Mouse (Mus musculus): ENCODE measurements around the gene C130050O18Rik. TPM values are rescaled to one million over a fixed set of nuclear protein-coding genes. Genes with fewer than 3 reads are reported as not detected.
"Not testable (repeated sequence)": the region's sequence is repeated elsewhere in the genome, so short reads cannot be mapped to it uniquely, and the experiment has no call there.

Gene C130050O18Rik
- polyA plus RNA-seq, 1 experiment from 2014 or later: 0.18 TPM

GRCm38 (mm10) chr5:139381586-139382513 lies 23.2 kb upstream of the C130050O18Rik start:
- Histone ChIP-seq H3K9me3 (no peaks in the 10 kb centered on the region), H3K36me3 (replicated peaks) (no peaks in the 10 kb centered on the region), H3K9ac (no peak overlapping the region), H3K4me3 (no peak overlapping the region), H3K27me3 (replicated peaks) (no peaks in the 10 kb centered on the region), H3K4me1 (peaks cover 16% of the 10 kb centered on the region), H3K4me2 (peak overlapping the region; percentile 96; the same call in 1 of the 2 replicates), H3K27ac (no peak overlapping the region; the same call in 1 of the 2 replicates)
- no peak for ATAC-seq (replicated peaks)
- 79% methylated on average over 18 of the region's 18 CpGs for WGBS

DNA sequence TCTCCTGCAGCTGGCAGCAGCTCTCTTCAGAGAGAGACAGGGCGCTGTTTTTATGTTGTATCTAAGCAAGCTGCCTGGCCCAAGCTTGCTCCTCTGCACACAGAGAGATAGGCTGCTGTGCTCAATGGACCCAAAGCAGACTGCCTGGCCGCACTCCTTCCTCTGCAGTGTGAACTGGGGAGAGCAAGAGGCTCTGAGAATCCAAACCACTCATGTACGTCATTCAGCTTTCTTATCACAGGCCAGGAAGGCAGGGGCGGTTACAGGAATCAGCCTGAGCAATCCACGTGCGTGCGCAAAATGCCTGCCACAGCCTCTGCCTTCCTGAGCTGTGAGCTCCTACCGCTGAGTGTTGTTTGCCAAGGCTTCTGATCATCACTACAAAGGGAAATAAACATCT lies 22.3 kb upstream of the C130050O18Rik start:
- peaks cover 19% of the 10 kb centered on the region for H3K4me1 ChIP-seq
- no peak overlapping the region for H3K9ac ChIP-seq
- no peak for ATAC-seq (replicated peaks)
- H3K4me3 ChIP-seq: no peak overlapping the region
- H3K27me3 ChIP-seq (replicated peaks): no peaks in the 10 kb centered on the region
- WGBS: 64% methylated on average over 8 of the region's 8 CpGs
- H3K9me3 ChIP-seq: no peaks in the 10 kb centered on the region
- H3K36me3 ChIP-seq (replicated peaks): no peaks in the 10 kb centered on the region
- H3K4me2 ChIP-seq: no peak overlapping the region
- 0 out of 2 replicates have a peak overlapping the region, but pooled peaks have one; percentile 4 for H3K27ac ChIP-seq

- Histone ChIP-seq H3K27ac (no peak overlapping the region), H3K27me3 (replicated peaks) (no peaks in the 10 kb centered on the region), H3K4me1 (peaks cover 22% of the 10 kb centered on the region), H3K4me2 (no peak overlapping the region), H3K4me3 (no peak overlapping the region), H3K9me3 (no peaks in the 10 kb centered on the region), H3K36me3 (replicated peaks) (no peaks in the 10 kb centered on the region), H3K9ac (no peak overlapping the region)
- WGBS: 71% methylated on average over 9 of the region's 9 CpGs
- ATAC-seq (replicated peaks): no peak
Measured at GRCm38 (mm10) chr5:139383234-139383633, 21.8 kb upstream of the C130050O18Rik start.

DNA sequence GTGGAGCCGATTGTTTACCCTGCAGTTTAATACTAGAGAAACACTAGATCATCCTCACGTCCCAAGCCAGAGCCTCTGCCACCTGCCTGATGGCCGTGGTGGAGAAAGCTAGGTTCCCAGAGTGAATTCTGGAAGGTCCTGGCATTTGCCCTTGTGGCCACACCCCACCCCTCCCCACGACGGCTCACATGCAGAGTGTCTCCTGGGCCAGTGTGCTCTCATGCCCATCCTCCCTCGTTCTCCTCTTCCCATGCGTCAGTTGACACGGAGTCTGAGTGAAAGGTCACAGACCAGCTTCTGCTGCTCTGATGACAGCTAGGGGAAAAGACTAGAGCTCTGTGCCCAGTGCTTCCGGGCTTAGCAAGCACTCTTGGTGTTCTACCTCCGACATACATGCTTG lies 20.5 kb upstream of the C130050O18Rik start:
- Histone ChIP-seq H3K4me3 (no peak overlapping the region), H3K27ac (no peak overlapping the region), H3K4me2 (no peak overlapping the region), H3K9ac (no peak overlapping the region), H3K27me3 (replicated peaks) (no peaks in the 10 kb centered on the region), H3K9me3 (no peaks in the 10 kb centered on the region), H3K36me3 (replicated peaks) (no peaks in the 10 kb centered on the region), H3K4me1 (peaks cover 34% of the 10 kb centered on the region)
- ATAC-seq (replicated peaks): no peak
- WGBS: 77% methylated on average over 10 of the region's 10 CpGs

GRCm38 (mm10) chr5:139386047-139386446 lies 19.0 kb upstream of the C130050O18Rik start:
- Histone ChIP-seq H3K4me3 (no peak overlapping the region), H3K4me2 (no peak overlapping the region), H3K9ac (no peak overlapping the region), H3K27me3 (replicated peaks) (no peaks in the 10 kb centered on the region), H3K4me1 (peaks cover 29% of the 10 kb centered on the region), H3K36me3 (replicated peaks) (no peaks in the 10 kb centered on the region), H3K9me3 (no peaks in the 10 kb centered on the region), H3K27ac (no peak overlapping the region)
- 98% methylated on average over 5 of the region's 5 CpGs for WGBS
- no peak for ATAC-seq (replicated peaks)

DNA sequence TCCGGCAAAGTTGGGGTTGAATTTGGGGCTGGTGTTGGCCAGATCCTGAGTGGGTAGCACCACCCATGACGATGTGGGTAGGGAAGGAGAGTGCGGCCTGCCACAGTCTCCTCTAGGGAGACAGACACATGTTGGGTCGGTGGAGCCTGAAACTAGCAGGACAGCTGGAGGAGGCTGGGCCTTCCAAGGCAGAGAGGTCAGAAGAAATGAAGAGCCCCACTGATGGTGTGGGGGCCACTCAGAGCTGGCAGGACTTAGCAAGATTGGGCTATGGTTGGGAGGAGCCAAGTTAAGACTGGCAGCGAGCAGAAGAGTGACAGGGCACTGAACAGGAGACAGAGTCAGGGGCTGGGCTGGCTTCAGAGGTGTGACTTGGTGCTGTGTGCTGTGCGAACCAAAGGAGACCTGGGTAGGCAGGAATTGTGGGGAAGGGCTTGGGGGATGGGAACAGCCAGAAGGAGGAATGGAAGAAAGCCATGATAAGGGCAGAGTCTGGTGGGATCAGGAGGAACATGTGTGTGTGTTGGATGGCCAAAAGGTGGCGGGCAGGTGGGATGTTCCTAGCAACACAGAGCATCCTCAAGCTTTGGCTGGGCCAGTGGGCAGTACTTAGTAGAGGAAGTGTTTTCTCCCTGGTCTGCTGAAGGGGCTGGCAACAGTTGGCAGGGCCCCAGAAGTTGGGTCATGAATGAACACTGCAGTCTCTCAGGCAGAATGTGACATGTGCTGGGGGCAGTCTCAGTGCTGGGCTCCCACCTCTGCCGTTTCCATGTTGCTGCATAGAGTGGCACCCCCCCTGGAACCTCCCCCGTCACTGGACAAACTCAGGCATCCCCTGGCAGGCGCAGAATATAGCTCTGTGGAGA lies 17.5 kb upstream of the C130050O18Rik start:
- no peak for ATAC-seq (replicated peaks)
- Histone ChIP-seq H3K27me3 (replicated peaks) (no peaks in the 10 kb centered on the region), H3K4me2 (no peak overlapping the region), H3K9ac (no peak overlapping the region), H3K9me3 (no peaks in the 10 kb centered on the region), H3K4me3 (no peak overlapping the region), H3K27ac (no peak overlapping the region), H3K36me3 (replicated peaks) (no peaks in the 10 kb centered on the region), H3K4me1 (peaks cover 27% of the 10 kb centered on the region)
- WGBS: 83% methylated on average over 10 of the region's 10 CpGs

GRCm38 (mm10) chr5:139388195-139388570 lies 16.9 kb upstream of the C130050O18Rik start:
- no peaks in the 10 kb centered on the region for H3K9me3 ChIP-seq
- no peaks in the 10 kb centered on the region for H3K27me3 ChIP-seq (replicated peaks)
- H3K9ac ChIP-seq: no peak overlapping the region
- 83% methylated on average over 4 of the region's 4 CpGs for WGBS
- H3K36me3 ChIP-seq (replicated peaks): no peaks in the 10 kb centered on the region
- ATAC-seq (replicated peaks): no peak
- no peak overlapping the region for H3K4me3 ChIP-seq
- H3K27ac ChIP-seq: 0 out of 2 replicates have a peak overlapping the region, but pooled peaks have one; percentile 69
- no peak overlapping the region for H3K4me2 ChIP-seq
- peaks cover 22% of the 10 kb centered on the region for H3K4me1 ChIP-seq

DNA sequence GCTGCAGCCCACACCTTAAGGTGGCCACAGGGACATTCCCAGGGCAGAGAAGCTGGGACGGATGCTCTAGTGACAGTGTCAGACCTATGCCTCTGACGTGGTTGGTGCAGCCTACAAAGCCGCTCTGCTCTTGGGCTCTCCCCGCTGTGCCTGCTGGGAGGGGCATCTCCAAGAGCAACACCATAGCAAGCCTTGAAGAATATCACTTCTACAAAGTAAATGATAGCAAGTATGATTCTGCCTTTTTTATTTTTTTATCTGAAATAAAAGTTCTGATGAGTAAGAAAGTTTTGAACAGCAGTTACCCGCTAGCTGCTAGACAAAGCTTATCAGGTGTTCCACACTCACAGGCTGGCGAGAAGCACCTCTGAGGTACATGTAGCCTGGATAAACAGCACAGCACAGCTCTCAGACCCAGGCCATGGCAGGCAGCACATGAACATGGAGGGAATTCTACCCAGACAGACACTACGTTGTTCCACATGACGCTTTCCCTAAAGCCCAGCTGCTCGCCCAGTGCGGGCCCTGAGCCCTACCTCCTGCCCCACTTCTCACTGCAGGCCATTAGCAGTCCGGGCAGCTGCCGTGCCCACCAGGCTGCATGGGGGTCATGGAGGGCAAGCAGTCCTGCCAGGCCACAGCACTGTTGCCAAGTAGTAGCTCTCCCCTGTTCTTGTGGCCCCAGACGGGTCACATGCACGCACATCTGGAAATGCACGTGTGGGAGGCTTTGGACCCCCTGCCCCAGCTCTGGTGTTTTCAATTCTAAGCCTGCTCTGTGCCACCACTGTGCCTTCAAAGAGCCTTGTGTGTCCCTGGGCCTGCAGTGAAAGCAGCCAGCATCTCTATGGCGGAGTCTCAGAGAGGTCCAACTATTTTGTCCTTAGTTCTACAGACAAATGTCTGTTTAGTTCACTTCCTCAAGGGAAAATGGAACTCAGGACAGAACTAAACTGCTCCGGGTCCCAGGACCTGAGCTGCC lies 16.1 kb upstream of the C130050O18Rik start:
- H3K27ac ChIP-seq: peak overlapping the region; percentile 69
- no peak overlapping the region for H3K4me2 ChIP-seq
- no peaks in the 10 kb centered on the region for H3K36me3 ChIP-seq (replicated peaks)
- H3K9ac ChIP-seq: no peak overlapping the region
- 0 out of 2 replicates have a peak, but pooled peaks have one; percentile 31 for ATAC-seq (replicated peaks)
- no peaks in the 10 kb centered on the region for H3K9me3 ChIP-seq
- H3K4me3 ChIP-seq: no peak overlapping the region
- peaks cover 22% of the 10 kb centered on the region for H3K4me1 ChIP-seq
- no peaks in the 10 kb centered on the region for H3K27me3 ChIP-seq (replicated peaks)
- WGBS: 79% methylated on average over 17 of the region's 17 CpGs

GRCm38 (mm10) chr5:139389676-139390061 lies 15.4 kb upstream of the C130050O18Rik start:
- H3K27ac ChIP-seq: peak overlapping the region; percentile 69
- no peak overlapping the region for H3K4me3 ChIP-seq
- WGBS: 59% methylated on average over 6 of the region's 6 CpGs
- ATAC-seq (replicated peaks): 0 out of 2 replicates have a peak, but pooled peaks have one; percentile 30
- no peaks in the 10 kb centered on the region for H3K9me3 ChIP-seq
- H3K27me3 ChIP-seq (replicated peaks): no peaks in the 10 kb centered on the region
- no peaks in the 10 kb centered on the region for H3K36me3 ChIP-seq (replicated peaks)
- no peak overlapping the region for H3K4me2 ChIP-seq
- peaks cover 22% of the 10 kb centered on the region for H3K4me1 ChIP-seq
- H3K9ac ChIP-seq: no peak overlapping the region

GRCm38 (mm10) chr5:139390324-139391119 lies 14.6 kb upstream of the C130050O18Rik start:
- H3K4me2 ChIP-seq; H3K27ac ChIP-seq; H3K27me3 ChIP-seq (replicated peaks); H3K36me3 ChIP-seq (replicated peaks); H3K4me3 ChIP-seq; ATAC-seq (replicated peaks); H3K9me3 ChIP-seq; H3K9ac ChIP-seq: not testable (repeated sequence)
- H3K4me1 ChIP-seq: peaks cover 22% of the 10 kb centered on the region
- 78% methylated on average over 5 of the region's 5 CpGs for WGBS

All from midbrain, embryonic 15.5 days (tissue).